Mouse (Mus musculus): Measurements from ENCODE around the gene Gm26620. TPM values are rescaled to one million over a fixed set of nuclear protein-coding genes. Genes with fewer than 3 reads are reported as not detected.

Gm26620 gene
- total RNA-seq, 4 experiments from 2014 or later: 0.68 to 1.3 TPM; not detected in 2

- no peak for DNase-seq (ENCODE audit: low spot score in 2 of 2)
These were observed 27.2 kb downstream of the Gm26620 start for GRCm38 (mm10) chr1:170911907-170912660.

- DNase-seq (ENCODE audit: low spot score in 2 of 2): no peak
These were observed 28.2 kb downstream of the Gm26620 start, which contains the start of gene Fcrlb for GRCm38 (mm10) chr1:170912891-170913615. Fcrlb (minus strand) TSS chr1:170912941.

GRCm38 (mm10) chr1:170915657-170916056 lies 30.8 kb downstream of the Gm26620 start:
- no peak for DNase-seq (ENCODE audit: low spot score in 2 of 2)

GRCm38 (mm10) chr1:170919308-170919707 lies 34.4 kb downstream of the Gm26620 start:
- no peak for DNase-seq (ENCODE audit: low spot score in 2 of 2)

GRCm38 (mm10) chr1:170924485-170924884 lies 39.6 kb downstream of the Gm26620 start:
- no peak for DNase-seq (ENCODE audit: low spot score in 2 of 2)

GRCm38 (mm10) chr1:170926941-170927340 lies 42.1 kb downstream of the Gm26620 start:
- DNase-seq (ENCODE audit: low spot score in 2 of 2): no peak

- DNase-seq (ENCODE audit: low spot score in 2 of 2): no peak
These were observed 42.5 kb downstream of the Gm26620 start, which contains the start of gene Fcrla for GRCm38 (mm10) chr1:170927378-170927777. Fcrla (minus strand) TSS chr1:170927583.

GRCm38 (mm10) chr1:170928467-170928866 lies 43.6 kb downstream of the Gm26620 start:
- DNase-seq (ENCODE audit: low spot score in 2 of 2): no peak

GRCm38 (mm10) chr1:170929245-170929644 lies 44.4 kb downstream of the Gm26620 start:
- no peak for DNase-seq (ENCODE audit: low spot score in 2 of 2)

- DNase-seq (ENCODE audit: low spot score in 2 of 2): no peak
These were observed 47.2 kb downstream of the Gm26620 start for GRCm38 (mm10) chr1:170932043-170932442.

GRCm38 (mm10) chr1:170933386-170933920 lies 48.6 kb downstream of the Gm26620 start:
- no peak for DNase-seq (ENCODE audit: low spot score in 2 of 2)

- no peak for DNase-seq (ENCODE audit: low spot score in 2 of 2)
These were observed 49.1 kb downstream of the Gm26620 start for GRCm38 (mm10) chr1:170933940-170934339.

GRCm38 (mm10) chr1:170934383-170934782 lies 49.5 kb downstream of the Gm26620 start:
- no peak for DNase-seq (ENCODE audit: low spot score in 2 of 2)

Other genes with a start within 250 kb of the Gm26620 start
- 10 to 100 TPM; 30.1 to 35.7 (median 33.2) TPM for gene Olfml2b, start 240.5 kb upstream of the Gm26620 start, total RNA-seq (2022)
- 10 to 100 TPM; 44.3 to 51.8 (median 48.5) TPM for gene Atf6, start 17.3 kb upstream of the Gm26620 start, total RNA-seq (2022)
- gene Dusp12, start 475 bp downstream of the Gm26620 start, total RNA-seq (2022): 10 to 100 TPM; 15.0 to 24.3 (median 19.4) TPM
- under 1 TPM; 0.25 to 0.61 (median 0.41) TPM for gene Fcrlb, start 27.9 kb downstream of the Gm26620 start, total RNA-seq (2022)
- not detected for gene Fcrla, start 42.5 kb downstream of the Gm26620 start, total RNA-seq (2022)
- 10 to 100 TPM in 2 of 4 experiments, 1 to 10 TPM in 2; 4.2 to 46.4 (median 21.4) TPM for gene Fcgr2b, start 91.5 kb downstream of the Gm26620 start, total RNA-seq (2022)
- 1 to 10 TPM in 2 of 4 experiments, not detected in 2; 1.5 to 1.7 TPM for gene Fcgr4, start 133.9 kb downstream of the Gm26620 start, total RNA-seq (2022)
- 10 to 100 TPM; 10.6 to 67.7 (median 34.1) TPM for gene Fcgr3, start 179.9 kb downstream of the Gm26620 start, total RNA-seq (2022)
- gene Cfap126, start 228.9 kb downstream of the Gm26620 start, total RNA-seq (2022): 1 to 10 TPM in 2 of 4 experiments, under 1 TPM in 2; 0.43 to 3.1 (median 1.3) TPM

Measured in layer of hippocampus, adult 8-10 months (tissue).